Comparison of ENCODE assay signal across 15 mouse cellular contexts in genomic region chr15:102146089-102146488, GRCm38 (mm10). TPM values are rescaled to one million over a fixed set of nuclear protein-coding genes. Genes with fewer than 3 reads are reported as not detected.
"Had no signal": no experiment of that assay in that cellular context is flagged by ENCODE, and none has a peak within 500 bp of the region (broad histone marks: within the 10 kb centered on the region; RNA-seq: fewer than 3 reads in every experiment).

No protein-coding gene starts in this region.

- DNase-seq: kidney, adult 2 months; kidney, postnatal 36 days; right cerebral cortex, postnatal 4 days; thymus, adult 2 months; thymus, postnatal 14 days; thymus, postnatal 4 days had no signal

- H3K36me3 ChIP-seq: liver, embryonic 13.5 days; midbrain, embryonic 12.5 days; midbrain, embryonic 15.5 days had no signal

- H3K9me3 ChIP-seq: liver, embryonic 13.5 days; midbrain, embryonic 12.5 days; midbrain, embryonic 15.5 days had no signal

- H3K4me3 ChIP-seq: liver, embryonic 13.5 days; midbrain, embryonic 12.5 days; midbrain, embryonic 15.5 days had no signal

- H3K27ac ChIP-seq: kidney, postnatal 0 days; liver, embryonic 13.5 days; midbrain, embryonic 12.5 days; midbrain, embryonic 15.5 days; stomach, postnatal 0 days had no signal

- H3K9ac ChIP-seq: liver, embryonic 13.5 days; midbrain, embryonic 12.5 days; midbrain, embryonic 15.5 days had no signal

RNA-seq across cellular contexts. Expression of gene Igfbp6, which starts 1.9 kb away (rescaled TPM):
- total RNA-seq: megakaryocyte-erythroid progenitor cell, adult 5-6 weeks had no signal

RNA-seq across cellular contexts. Expression of gene Soat2, which starts 4.2 kb away (rescaled TPM):
- total RNA-seq: layer of hippocampus, postnatal 10 days had no signal
- polyA plus RNA-seq: midbrain, embryonic 15.5 days; neural tube, embryonic 14.5 days had no signal

RNA-seq across cellular contexts. Expression of gene Tns2, which starts 45.9 kb away (rescaled TPM):
- total RNA-seq: megakaryocyte-erythroid progenitor cell, adult 5-6 weeks; monocyte, adult 5-6 weeks had no signal
